Mouse (Mus musculus): ENCODE data around the gene Ccdc126.

DNA sequence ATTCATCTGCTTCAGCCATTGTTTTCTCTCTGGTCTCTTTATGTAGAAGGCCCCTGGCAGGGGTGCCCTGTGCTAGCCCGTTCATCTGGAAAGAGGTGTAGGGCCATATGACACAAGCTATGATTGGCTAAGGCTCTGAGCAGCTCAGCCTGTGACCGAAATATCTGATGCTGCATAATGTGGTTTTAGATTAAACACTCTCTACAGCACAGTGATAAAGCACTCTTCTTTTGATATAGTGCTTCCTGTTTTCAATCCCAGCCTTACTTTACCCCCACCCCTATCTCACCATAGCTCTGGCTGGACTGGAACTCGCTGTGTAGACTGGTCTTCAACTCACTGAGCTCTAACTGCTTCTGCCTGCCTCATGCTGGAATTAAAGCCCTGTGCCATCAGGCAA, 2.3 kb downstream of the Ccdc126 start:
- TF ChIP-seq POLR2A (IDR thresholded peaks at IDR 0.05; ENCODE audit: control insufficient read depth, low read depth, low read length) (no peak), CTCF (IDR thresholded peaks at IDR 0.05; ENCODE audit: control insufficient read depth, insufficient read depth, insufficient replicate concordance, low read depth, low read length) (no peak)

Data from testis, adult 2 months (tissue).